Mouse (Mus musculus) cortical plate, adult 2 months (tissue): ENCODE results near the gene Sinhcaf.

Experiments used
- CTCF ChIP-seq: fragments of 200-500 bp; IDR thresholded peaks from 2 replicates; pipeline ENCODE4 v1.5.1; 2011; ENCODE audit warnings: mild to moderate bottlenecking, control low read depth, low read length; ENCODE audit not compliant: insufficient read depth; ENCODE audit errors: extremely low read depth
- POLR2A ChIP-seq: fragments of 200-500 bp; IDR thresholded peaks from 2 replicates; pipeline ENCODE4 v1.6.1; 2011; ENCODE audit warnings: mild to moderate bottlenecking, low read length, control low read depth; ENCODE audit not compliant: insufficient read depth; ENCODE audit errors: extremely low read depth

GRCm38 (mm10) chr6:148913938-148914337 is 32.3 kb downstream of the Sinhcaf start:
- TF ChIP-seq POLR2A, result no peak
- TF ChIP-seq CTCF, result peak; percentile 53; the same call in 1 of the 2 replicates
